Mouse (Mus musculus) spleen, adult 12 weeks (tissue): ENCODE measurements around the gene Pogk.

Source experiments
- DNase-seq: peaks from one replicate; pipeline ENCODE4 v3.0.0; 2022; ENCODE audit warnings: low spot score

The Pogk gene

DNA sequence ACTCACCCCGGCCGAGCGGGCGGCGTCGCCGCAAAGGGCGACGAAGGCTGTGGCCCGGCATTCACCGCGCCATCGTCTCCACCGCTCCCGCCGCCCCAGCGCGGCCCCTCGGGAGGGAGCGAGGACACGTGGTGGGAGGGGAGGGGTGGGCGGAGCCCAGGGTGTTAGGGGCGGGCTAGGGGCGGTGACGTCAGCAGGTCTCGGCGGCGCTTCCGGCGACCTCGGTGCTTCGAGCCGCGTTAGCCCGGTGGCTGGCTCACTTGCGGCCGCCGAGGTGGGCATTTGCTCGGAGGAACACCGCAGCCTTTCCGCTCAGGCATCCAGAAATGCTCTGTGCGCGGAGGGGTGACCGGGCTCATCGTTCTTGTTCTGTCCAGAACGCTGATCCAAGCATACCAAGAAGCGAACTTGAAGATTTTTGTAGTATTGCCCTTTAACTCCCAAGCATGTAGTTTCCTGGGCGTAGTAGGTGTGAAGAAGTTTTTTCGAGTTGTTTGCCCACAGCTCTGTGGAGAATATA is at the start of gene Pogk:
Pogk (minus strand) TSS at position 163 of the 520 bp plus-strand sequence.
- peak; percentile 39 for DNase-seq

DNA sequence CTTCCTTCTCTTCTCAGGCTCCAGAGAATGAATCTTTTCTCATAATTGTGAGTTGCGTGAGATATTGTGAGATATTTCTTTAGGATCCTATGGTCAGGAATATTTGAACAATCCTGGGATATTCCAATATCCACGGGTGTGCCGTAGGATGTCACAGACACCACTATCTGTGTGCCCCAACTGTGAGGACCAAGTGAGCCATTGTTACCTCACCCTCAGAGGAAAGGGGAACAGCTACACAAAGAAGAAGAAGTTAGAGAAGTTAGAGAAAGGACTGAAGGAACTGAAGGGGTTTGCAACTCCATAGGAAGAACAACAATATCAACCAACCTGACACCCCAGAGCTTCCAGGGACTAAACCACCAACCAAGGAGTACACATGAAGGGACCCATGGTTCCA is 32.3 kb upstream of the Pogk start:
- no peak for DNase-seq

DNA sequence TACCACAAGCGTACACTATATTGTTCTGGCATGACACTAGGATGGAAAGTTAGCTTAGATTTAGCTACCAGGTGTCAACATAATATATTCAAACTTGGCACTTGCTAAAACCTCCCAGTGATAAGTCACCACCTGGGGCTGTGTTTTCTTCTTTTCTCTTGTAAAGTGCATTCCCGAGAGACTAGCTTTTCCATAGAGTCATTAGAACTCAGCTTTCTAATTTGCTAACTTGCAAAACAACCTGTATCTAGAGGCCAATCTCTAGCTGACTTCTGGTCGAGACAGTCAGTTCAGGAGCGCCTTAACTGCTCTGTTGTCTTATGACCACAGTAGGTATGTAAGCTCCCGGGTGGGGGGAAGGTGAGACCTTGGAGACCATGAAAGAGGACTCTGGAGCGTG is 29.8 kb upstream of the Pogk start:
- DNase-seq = no peak

DNA sequence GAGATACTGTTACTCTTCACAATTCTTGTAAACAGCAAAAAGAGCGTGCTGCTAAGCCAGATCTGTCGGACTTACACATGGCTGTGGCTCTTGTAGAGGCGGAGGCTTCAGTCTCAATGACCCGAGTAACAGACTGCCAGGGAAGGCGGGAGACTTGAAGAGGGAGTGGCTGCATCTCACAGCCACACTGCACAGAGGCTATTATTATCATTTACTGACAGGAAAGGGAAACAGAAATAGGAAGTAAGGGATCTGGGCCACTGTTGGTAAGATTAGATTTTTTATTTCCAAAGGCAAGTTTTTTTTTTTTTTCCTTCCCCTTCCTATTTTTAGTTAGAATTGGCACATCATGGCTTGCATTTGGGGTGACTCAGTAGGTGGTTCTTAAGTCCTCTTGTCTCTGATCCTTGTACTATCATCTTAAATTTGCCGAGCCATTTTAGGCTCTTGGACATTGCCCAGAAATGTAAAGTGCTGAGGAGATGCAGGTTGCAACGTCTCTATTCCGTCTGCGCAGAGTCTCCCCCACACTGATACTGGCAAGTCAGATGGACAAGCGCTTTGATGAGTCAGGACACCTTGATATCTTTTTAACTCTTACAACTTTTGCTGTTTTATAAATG is 20.3 kb upstream of the Pogk start:
- DNase-seq = no peak

DNA sequence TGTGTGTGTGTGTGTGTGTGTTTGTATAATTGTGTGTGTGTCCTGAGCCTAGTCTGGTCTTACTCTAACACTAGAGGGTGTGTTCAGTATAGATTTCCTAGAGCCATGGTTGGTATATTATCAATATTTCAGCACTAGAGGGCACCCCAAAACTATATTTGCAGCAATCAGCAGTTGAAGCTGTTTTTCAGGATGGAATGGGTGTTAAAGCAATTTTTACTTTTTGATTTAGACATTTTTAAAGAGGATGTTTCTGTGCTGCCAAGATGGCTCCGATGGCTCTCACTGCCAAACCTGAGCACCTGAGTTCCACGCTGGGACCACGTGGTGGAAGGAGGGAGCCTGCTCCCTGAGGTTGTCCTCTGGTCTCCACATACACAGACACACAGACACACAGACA is 19.4 kb upstream of the Pogk start:
- no peak for DNase-seq

DNA sequence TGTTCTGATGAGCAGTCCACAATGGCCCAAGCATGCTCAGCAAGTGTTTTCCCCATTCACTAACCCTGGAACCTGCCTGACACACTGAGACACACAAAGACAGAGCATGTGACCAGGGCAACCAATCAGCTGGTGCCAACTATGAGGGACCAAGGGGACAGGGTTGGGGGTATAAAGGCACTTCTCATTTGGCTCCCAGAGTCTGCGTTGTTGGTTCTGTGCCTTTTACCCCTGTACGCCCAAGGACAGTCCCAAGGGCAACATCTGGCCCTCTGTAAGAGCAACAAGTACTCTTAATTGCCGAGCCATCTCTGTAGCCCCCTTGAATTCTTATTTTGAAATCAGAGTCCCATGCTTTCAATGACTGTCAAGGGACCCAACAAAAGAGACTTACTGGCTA is 2.6 kb upstream of the Pogk start:
- no peak for DNase-seq

DNA sequence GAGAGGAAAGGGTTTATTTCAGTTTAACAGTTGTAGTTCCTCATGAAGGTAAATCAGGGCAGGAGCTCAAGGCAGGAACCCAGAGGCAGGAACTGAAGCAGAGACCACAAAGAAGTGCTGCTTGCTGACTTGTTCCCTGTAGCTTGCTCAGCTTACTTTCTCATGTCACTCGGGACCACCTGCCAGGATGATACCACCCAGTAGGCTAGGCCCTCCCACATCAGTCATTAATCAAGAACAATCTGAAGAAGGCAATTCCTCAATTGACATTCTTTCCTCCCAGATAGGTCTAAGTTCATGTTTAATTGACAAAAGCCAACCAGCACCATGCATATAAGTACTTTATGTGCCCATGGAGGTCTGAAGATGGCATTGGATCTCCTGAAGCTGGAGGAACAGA is 1.9 kb upstream of the Pogk start:
- no peak for DNase-seq

DNA sequence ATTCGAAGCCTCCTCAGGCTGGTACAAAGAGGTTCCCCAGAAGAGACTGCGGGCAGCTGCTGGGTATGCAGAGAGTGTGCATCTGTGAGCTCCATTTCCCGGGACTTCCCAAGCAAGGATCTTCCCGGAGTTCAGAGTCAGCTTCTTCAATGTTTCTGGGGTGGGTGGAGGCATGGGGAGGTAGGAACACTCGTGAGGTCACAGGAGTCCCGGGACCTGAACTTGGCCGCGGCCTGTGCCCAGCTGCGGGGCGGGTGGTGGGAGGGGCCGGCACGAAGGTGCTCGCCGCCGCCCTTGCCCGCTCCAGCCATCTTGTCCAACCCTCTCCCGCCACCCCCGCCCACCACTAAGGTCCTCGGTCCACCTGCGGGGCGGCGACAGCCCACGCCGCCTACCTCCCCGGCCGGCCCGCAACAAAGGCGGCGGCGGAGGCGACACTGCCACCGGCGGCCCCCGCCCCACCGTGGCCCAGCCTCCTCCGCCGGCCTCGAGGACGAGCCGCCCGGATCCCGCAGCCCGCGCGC is 424 bp downstream of the Pogk start:
- DNase-seq = no peak

DNA sequence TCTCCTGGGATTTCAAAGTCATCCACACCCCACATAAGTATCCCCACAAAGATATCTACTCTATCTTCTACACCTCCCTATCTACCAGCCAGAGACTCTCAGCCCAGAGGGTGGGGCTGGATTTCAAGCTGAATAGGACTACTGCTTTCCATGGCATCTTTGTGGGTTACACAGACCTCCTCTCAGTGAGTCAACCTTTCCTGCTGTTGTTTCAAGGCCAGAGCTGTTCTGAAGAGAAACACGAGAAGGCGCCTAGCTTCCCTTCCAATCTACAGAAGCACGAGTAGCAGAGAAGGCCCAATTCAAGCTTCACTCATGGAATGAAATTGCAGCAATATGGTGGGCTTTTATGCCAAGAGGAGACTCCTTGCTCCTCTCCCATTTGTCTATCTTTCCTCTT is 5.8 kb downstream of the Pogk start:
- DNase-seq = no peak

DNA sequence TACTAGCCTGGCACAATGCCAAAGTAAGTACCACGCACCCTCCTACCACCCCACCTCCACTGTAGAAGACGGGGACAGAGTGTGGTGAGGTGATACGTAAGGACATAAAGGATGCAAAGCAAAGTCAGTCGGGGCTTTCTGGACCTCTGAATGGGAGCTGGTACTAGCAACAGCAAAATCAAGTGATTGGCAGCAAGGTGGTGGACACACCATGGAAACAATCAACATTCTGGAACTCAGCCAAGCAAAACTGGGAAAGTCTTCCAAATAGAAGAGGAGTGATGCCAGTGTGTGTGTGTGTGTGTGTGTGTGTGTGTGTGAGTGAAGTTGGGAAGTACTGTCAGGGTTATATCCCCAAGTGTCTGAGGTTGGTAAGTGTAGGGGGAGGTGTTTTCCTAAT is 7.7 kb downstream of the Pogk start:
- DNase-seq = no peak

DNA sequence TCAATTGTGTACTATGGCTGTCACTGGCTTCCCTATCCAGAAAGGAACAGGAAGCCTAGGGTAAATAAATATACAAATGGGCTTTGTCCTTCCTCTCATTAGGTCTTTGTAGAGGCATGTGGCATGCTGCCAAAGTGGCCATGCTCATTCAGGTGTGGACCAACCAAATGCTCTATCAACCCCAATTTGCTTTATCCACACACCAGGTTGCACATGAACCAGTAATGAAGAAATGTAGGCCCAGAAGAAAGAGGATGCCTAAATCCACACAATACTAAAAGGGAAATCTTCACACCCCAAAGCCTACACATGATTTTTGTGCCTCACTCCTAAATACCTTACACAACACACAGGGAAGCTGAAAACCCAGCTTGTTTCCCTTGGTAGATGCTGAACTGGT is 8.2 kb downstream of the Pogk start:
- no peak for DNase-seq

DNA sequence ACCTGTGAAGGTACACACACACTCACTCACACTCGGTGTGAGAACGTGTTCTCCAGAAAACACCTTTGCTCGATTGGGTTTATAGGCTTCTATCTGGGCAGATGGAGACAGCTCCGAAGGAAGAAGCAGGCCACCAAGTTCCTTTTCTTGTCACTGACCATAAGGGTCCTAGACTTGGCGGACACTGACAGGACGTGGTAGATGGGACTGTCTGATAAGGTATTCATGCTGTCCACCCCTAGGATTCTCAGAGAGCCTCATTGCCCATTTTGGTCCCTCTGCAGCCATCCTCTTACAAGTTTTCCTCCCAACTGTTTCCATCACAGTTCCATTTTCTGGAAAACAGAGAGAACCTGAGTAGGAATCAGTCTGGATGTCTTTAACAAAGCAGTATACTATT is 13.3 kb downstream of the Pogk start:
- DNase-seq = no peak

DNA sequence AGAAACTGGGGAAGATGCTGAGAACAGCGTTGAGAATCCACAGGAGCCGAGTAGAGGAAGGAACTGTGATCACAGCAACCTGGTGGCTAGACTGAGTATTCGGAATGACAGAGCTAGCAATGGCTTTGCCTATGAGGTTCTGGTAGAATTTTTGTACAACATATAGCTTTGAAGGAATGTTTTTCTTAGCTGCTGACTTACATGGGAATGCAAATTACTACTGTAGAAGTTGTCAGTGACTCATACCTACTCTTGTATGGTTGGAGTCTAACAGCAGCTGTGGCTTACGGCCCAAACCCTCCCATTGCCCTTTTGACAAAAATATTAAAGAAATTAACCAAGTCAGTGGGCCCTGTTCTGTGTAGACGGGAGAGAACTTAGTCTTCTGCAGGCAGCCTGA is 14.0 kb downstream of the Pogk start:
- DNase-seq = no peak

DNA sequence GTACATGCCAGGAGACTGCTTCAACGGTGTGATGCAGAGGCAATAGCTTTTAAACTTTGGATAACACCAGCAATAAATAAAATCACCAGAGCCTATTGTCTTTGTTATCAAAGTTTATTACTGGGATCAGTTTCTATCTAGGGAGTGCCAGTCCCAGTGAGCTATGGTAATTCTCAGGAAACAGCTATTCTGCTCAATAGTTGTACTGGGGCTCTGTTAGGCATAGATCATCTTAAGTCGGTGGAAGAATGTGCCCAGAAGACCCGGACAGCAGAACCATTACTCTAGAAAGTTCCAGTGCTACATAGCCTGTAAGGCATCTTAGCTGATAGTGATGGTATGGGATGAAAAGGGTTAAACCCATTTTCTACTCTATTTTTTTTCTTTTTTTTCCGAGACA is 14.9 kb downstream of the Pogk start:
- no peak for DNase-seq

DNA sequence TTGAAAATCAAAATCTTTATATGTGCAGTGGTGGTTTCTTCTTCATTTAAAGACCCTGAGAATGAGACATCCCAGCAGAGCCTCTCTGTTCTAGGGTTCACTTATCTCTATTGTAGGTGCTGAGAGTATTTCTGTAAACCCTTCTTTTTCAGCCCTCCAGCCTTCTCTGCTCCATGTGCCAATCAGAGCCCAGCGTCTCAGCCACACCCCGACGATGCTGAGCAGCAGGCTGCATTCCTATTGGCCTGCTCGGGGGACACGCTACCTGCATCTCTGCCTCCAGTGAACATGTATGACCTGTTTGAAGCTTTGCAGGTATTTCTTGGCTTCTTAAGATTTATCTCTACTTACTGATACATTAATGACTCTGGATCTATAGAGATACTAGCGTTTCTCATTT is 18.0 kb downstream of the Pogk start:
- no peak for DNase-seq

DNA sequence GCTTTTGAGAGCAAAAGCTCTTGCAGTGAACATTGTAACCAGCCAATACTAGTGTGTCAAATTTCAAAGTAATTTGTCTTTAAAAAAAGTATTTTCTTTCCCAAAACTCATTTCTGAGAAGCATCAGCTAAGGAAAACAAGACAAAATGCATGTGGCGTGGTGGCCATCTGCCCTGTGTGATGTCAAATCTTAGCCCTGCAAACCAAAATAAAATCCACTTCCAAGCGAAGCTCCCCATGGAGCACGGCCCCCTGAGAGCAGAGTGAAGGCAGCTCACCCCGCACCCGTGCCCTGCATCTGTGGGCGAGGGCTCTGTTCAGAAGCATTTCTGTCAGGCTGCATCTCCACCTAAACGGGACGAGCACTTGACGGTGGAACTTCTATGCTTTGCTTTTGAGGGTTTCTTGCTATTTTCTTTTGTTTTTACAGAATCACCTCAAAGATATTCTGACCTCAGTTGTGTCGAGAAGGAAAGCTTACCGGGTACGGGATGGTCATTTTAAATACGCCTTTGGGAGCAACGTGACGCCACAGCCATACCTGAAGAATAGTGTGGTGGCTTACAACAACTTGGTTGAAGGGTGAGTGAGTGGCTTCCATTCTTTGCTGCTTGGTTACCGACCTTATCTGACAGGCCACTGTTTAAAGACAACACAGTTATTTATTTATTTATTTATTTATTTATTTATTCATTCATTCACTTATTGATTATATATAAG is 20.1 kb downstream of the Pogk start:
- no peak for DNase-seq

DNA sequence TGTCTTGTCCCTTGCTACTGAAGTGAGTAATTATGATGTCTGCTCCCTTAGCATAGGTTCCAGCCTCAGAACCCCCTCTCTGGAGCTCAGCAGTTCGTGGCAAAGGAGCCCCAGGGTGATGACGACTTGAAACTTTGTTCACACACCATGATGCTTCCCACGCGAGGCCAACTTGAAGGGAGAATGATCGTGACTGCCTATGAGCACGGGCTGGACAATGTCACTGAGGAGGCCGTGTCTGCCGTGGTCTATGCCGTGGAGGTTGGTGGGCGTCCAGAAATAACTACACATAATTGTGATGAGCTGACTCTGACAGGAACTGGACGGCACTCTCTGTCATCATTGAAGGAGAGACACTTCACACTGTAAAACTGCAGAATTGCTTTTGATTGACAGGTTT is 21.2 kb downstream of the Pogk start:
- no peak for DNase-seq

DNA sequence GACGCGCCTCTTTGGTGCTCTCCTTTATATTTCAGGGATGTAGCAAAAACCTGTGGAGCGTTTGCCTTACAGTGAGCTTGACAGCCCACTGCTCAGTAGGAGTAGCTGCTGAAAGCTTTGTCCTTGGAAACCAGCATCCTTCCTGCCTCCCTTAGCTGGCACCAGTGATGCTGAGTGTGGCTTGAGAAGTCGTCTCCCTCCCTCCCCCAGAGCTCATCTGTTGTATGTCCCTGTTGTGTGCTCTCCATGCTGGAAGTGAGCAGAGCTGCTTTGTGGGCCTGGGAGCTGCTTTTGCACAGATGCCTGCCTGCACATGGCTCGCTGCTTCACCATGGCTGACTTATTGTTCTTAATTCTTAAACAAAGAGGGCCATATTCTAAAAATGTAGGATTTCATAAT is 24.2 kb downstream of the Pogk start:
- no peak for DNase-seq

DNA sequence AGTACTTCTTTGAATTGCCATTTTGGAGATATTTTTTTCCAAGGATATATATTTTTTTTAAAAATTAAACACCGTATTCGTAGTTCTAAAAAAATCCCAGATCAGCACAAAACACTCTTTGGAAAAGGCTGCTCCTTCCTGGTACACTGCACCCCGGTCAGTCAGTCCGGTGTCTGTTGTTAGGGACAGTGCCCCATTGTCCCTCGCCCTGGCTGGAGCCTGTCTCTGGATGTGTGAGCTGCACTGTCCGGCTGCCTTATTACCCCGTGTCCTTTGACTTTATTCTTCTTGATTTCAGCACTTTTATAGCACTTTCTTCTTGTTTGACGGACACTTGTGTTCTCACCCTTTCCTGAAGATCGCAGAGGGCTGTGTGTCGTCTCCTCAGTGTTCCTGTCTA is 25.0 kb downstream of the Pogk start:
- DNase-seq = no peak

DNA sequence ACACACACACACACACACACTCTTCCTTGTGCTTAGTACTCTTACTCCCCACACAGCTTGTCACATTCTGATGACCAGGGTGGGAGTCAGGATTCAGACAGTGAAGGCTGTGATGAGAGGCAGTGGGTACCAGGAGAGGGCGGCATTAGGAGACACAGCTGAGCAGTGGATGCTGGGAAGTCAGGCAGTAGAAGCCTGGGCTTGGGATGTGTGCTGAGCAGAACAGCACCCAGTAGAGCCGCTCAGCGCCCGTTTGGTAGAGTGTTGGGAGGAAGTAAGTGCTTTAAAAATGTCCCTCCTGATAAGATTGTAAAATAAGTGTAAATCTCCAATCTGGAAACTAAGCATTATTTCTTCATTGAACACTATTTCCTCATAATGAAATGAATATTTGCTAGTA is 27.0 kb downstream of the Pogk start:
- DNase-seq = no peak

DNA sequence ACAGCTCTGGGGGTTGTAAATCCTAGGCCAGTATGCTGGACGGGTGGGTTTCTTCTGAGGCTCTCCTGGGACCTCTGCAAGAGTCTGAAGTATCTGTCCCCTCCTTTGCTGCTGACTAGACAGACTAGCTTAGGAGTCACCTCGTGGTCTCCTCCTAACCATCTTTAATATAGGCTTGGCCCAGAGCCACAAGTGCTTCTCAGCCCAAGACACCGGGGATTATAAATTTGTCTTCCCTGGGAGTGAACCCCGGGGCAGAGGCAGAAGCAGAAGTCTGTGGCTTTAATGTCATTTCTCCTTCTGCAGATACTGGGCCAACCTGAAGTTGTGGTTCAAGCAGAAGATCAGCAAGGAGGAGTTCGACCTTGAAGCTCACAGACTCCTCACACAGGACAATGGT is 27.8 kb downstream of the Pogk start:
- DNase-seq = no peak

DNA sequence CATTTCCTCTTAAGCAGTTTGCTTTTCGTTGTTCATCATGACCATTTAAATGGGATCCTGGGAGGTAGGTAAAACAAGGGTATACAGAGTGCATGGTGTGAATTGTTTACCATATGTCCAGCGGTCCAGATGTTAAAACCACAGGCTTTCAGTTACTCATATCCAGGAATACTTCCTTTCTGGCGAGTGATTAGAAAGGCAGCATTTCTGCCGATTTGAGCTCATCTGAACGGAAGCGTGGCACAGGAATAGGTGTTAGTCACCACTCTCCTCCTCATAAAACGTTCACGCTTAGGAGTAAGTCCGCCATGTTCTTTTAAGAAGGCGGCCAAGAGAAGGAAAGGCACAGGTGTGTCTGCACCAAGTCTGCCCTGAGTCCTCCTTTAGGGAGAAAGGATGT is 28.3 kb downstream of the Pogk start:
- no peak for DNase-seq

DNA sequence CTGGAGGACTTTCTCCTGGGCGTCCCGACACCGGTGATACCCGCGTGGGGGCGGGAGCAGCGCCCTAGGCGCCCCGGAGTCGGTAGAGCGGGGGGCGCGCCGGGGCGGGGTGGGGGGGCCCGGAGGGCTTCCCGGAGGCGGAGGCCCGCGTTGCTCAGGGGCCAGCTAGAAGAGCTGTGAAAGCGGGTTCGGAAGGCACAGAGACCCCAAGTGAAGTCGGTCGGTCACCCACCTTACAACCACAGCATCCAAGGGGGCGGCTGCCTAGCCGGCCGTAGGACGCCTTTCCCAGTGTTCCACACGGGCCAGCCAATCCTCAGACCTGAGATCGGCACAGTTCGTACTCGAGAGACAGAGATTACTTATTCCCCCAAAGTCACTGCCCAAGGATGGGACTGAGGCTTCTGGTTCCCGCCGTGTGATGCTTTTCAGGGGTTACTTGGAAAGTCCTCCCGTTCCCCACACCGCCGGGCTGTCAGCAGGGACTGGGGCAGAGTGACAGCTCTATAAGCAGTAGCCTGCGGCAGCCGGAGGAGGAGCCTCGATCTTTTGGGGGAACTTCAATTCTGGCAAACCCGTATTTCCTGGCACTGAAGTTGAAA is 29.9 kb downstream of the Pogk start:
- DNase-seq = peak; percentile 56
